Mouse (Mus musculus): ENCODE data around the gene Pard6a. TPM values are rescaled to one million over a fixed set of nuclear protein-coding genes. Genes with fewer than 3 reads are reported as not detected.

The Pard6a gene
- polyA plus RNA-seq, 1 experiment from 2014 or later = 18.2 TPM

Other genes starting within 250 kb of the Pard6a start
- 3.1 and 3.2 TPM in 2 replicates for gene Tppp3, start 229.6 kb upstream of the Pard6a start, polyA plus RNA-seq (2014; fragmentation: Nextera tagmentation; extraction: Ambion mirVana)
- gene Zdhhc1, start 204.2 kb upstream of the Pard6a start, polyA plus RNA-seq (2014; fragmentation: Nextera tagmentation; extraction: Ambion mirVana) = 6.4 and 8.9 TPM in 2 replicates
- gene Hsd11b2, start 182.4 kb upstream of the Pard6a start, polyA plus RNA-seq (2014; fragmentation: Nextera tagmentation; extraction: Ambion mirVana) = 13.8 and 16.4 TPM in 2 replicates
- gene Atp6v0d1, start 135.1 kb upstream of the Pard6a start, polyA plus RNA-seq (2014; fragmentation: Nextera tagmentation; extraction: Ambion mirVana) = 74.2 and 76.3 TPM in 2 replicates
- gene Ripor1, start 95.9 kb upstream of the Pard6a start, polyA plus RNA-seq (2014; fragmentation: Nextera tagmentation; extraction: Ambion mirVana) = 31.4 and 33.0 TPM in 2 replicates
- gene Ctcf, start 64.6 kb upstream of the Pard6a start, polyA plus RNA-seq (2014; fragmentation: Nextera tagmentation; extraction: Ambion mirVana) = 79.0 and 83.2 TPM in 2 replicates
- 0.53 TPM in 1 of 2 replicates, not detected in the other for gene Agrp, start 63.8 kb upstream of the Pard6a start, polyA plus RNA-seq (2014; fragmentation: Nextera tagmentation; extraction: Ambion mirVana)
- 0.82 and 0.90 TPM in 2 replicates for gene Carmil2, start 14.9 kb upstream of the Pard6a start, polyA plus RNA-seq (2014; fragmentation: Nextera tagmentation; extraction: Ambion mirVana)
- 47.5 and 47.8 TPM in 2 replicates for gene Acd, start within 50 bp of the Pard6a start, polyA plus RNA-seq (2014; fragmentation: Nextera tagmentation; extraction: Ambion mirVana)
- 0.26 TPM in 1 of 2 replicates, not detected in the other for gene 4933405L10Rik, start 6.5 kb downstream of the Pard6a start, polyA plus RNA-seq (2014; fragmentation: Nextera tagmentation; extraction: Ambion mirVana)
- gene Enkd1, start 7.1 kb downstream of the Pard6a start, polyA plus RNA-seq (2014; fragmentation: Nextera tagmentation; extraction: Ambion mirVana) = 22.3 and 23.6 TPM in 2 replicates
- 9.0 and 10.7 TPM in 2 replicates for gene Gfod2, start 57.5 kb downstream of the Pard6a start, polyA plus RNA-seq (2014; fragmentation: Nextera tagmentation; extraction: Ambion mirVana)
- 20.2 and 22.0 TPM in 2 replicates for gene Ranbp10, start 126.2 kb downstream of the Pard6a start, polyA plus RNA-seq (2014; fragmentation: Nextera tagmentation; extraction: Ambion mirVana)
- 0.12 TPM in 1 of 2 replicates, not detected in the other for gene Tsnaxip1, start 126.6 kb downstream of the Pard6a start, polyA plus RNA-seq (2014; fragmentation: Nextera tagmentation; extraction: Ambion mirVana)
- gene Cenpt, start 152.1 kb downstream of the Pard6a start, polyA plus RNA-seq (2014; fragmentation: Nextera tagmentation; extraction: Ambion mirVana) = 37.0 and 37.5 TPM in 2 replicates
- 62.0 and 66.5 TPM in 2 replicates for gene Thap11, start 154.0 kb downstream of the Pard6a start, polyA plus RNA-seq (2014; fragmentation: Nextera tagmentation; extraction: Ambion mirVana)
- 304 and 312 TPM in 2 replicates for gene Nutf2, start 159.4 kb downstream of the Pard6a start, polyA plus RNA-seq (2014; fragmentation: Nextera tagmentation; extraction: Ambion mirVana)
- gene Edc4, start 179.7 kb downstream of the Pard6a start, polyA plus RNA-seq (2014; fragmentation: Nextera tagmentation; extraction: Ambion mirVana) = 43.7 and 47.5 TPM in 2 replicates
- not detected in 2 replicates for gene Nrn1l, start 192.4 kb downstream of the Pard6a start, polyA plus RNA-seq (2014; fragmentation: Nextera tagmentation; extraction: Ambion mirVana)
- gene Pskh1, start 199.3 kb downstream of the Pard6a start, polyA plus RNA-seq (2014; fragmentation: Nextera tagmentation; extraction: Ambion mirVana) = 21.4 and 22.8 TPM in 2 replicates
- 1.9 and 3.0 TPM in 2 replicates for gene Ctrl, start 232.7 kb downstream of the Pard6a start, polyA plus RNA-seq (2014; fragmentation: Nextera tagmentation; extraction: Ambion mirVana)
- 142 and 160 TPM in 2 replicates for gene Psmb10, start 237.3 kb downstream of the Pard6a start, polyA plus RNA-seq (2014; fragmentation: Nextera tagmentation; extraction: Ambion mirVana)
- 32.1 and 32.7 TPM in 2 replicates for gene Lcat, start 242.2 kb downstream of the Pard6a start, polyA plus RNA-seq (2014; fragmentation: Nextera tagmentation; extraction: Ambion mirVana)